Mouse (Mus musculus) myocyte (in vitro differentiated cells): ENCODE results near the gene Kat2b.

Source experiments
- CEBPB ChIP-seq: IDR thresholded peaks from 2 replicates; pipeline ENCODE4 v1.6.1; 2011; ENCODE audit warnings: mild to moderate bottlenecking, moderate library complexity; ENCODE audit not compliant: poor library complexity, insufficient read depth, severe bottlenecking
- E2F4 ChIP-seq: IDR thresholded peaks from one replicate; pipeline ENCODE4 v1.6.1; 2011; ENCODE audit warnings: mild to moderate bottlenecking, control low read depth, moderate library complexity; ENCODE audit not compliant: insufficient read depth
- MAX ChIP-seq: IDR thresholded peaks from one replicate; pipeline ENCODE4 v1.6.1; 2011; ENCODE audit warnings: low read depth, mild to moderate bottlenecking, control low read depth
- MYOD1 ChIP-seq, 3 experiments: IDR thresholded peaks; one replicate each; pipeline ENCODE4 v1.6.1; 2011; ENCODE audit warnings: control low read depth in 2 of 3, low read depth in 2 of 3, mild to moderate bottlenecking in 2 of 3, moderate library complexity in 1 of 3; ENCODE audit not compliant: insufficient read length in 2 of 3, control insufficient read depth in 1 of 3
- MYOG ChIP-seq, 3 experiments: IDR thresholded peaks; one replicate each; pipeline ENCODE4 v1.6.1; 2011; ENCODE audit warnings: control low read depth in 2 of 3, low read depth in 2 of 3, mild to moderate bottlenecking in 2 of 3; ENCODE audit not compliant: insufficient read length in 2 of 3, control insufficient read depth in 1 of 3, insufficient read depth in 1 of 3
- POLR2A ChIP-seq: IDR thresholded peaks from one replicate; pipeline ENCODE4 v1.6.1; 2011; ENCODE audit warnings: low read depth, mild to moderate bottlenecking, control low read depth, moderate library complexity; ENCODE audit not compliant: insufficient read length
- POLR2AphosphoS2 ChIP-seq: IDR thresholded peaks from one replicate; pipeline ENCODE4 v1.6.1; 2011; ENCODE audit warnings: low read depth, control low read depth; ENCODE audit not compliant: insufficient read length
- REST ChIP-seq: IDR thresholded peaks from one replicate; pipeline ENCODE4 v1.6.1; 2011; ENCODE audit warnings: mild to moderate bottlenecking, control low read depth, moderate library complexity; ENCODE audit not compliant: insufficient read depth, insufficient read length
- SRF ChIP-seq: IDR thresholded peaks from one replicate; pipeline ENCODE4 v1.6.1; 2011; ENCODE audit warnings: low read depth; ENCODE audit not compliant: control insufficient read depth, insufficient read length
- TCF12 ChIP-seq: IDR thresholded peaks from one replicate; pipeline ENCODE4 v1.6.1; 2011; ENCODE audit warnings: mild to moderate bottlenecking, control low read depth; ENCODE audit not compliant: poor library complexity, insufficient read depth, severe bottlenecking
- TCF3 ChIP-seq: IDR thresholded peaks from one replicate; pipeline ENCODE4 v1.6.1; 2011; ENCODE audit warnings: low read depth, control low read depth; ENCODE audit not compliant: insufficient read length
- USF1 ChIP-seq: IDR thresholded peaks from one replicate; pipeline ENCODE4 v1.6.1; 2011; ENCODE audit warnings: low read depth, mild to moderate bottlenecking, control low read depth, moderate library complexity

- TF ChIP-seq POLR2A (no peak), MAX (no peak), MYOG (IDR thresholded peaks at IDR 0.05; ENCODE audit: control insufficient read depth in 1 of 3, insufficient read depth in 1 of 3, insufficient read length in 2 of 3, low read depth in 2 of 3) (no peak), TCF12 (no peak), CEBPB (no peak), TCF3 (no peak), USF1 (no peak), E2F4 (no peak), POLR2AphosphoS2 (no peak), SRF (no peak), MYOD1 (IDR thresholded peaks at IDR 0.05; ENCODE audit: control insufficient read depth in 1 of 3, insufficient read length in 2 of 3, low read depth in 2 of 3) (no peak), REST (no peak)
These were observed 83.6 kb downstream of the Kat2b start for GRCm38 (mm10) chr17:53650251-53650661.
